Comparison of ENCODE assay signal across 28 mouse cellular contexts in the genomic region with DNA sequence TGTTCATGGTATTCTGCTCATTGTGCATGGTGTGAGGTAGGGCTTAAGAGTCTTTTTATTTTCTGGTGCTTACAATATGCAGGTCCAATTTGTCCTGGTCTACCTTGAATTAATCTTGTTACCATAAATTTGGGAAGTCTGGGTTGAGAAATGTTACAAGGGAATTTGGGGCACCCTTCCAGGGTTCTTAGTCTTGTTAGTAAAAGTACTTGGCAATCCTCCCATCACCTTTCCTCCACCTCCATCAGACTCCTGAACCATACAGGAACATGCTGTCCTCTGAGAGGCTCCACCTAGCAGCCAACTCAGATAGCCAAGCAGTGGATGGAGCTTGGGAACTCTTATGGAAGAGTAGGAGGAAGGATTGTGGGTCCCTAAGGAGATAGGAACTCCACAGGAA. TPM values are rescaled to one million over a fixed set of nuclear protein-coding genes. Genes with fewer than 3 reads are reported as not detected.
"Had no signal": no experiment of that assay in that cellular context is flagged by ENCODE, and none has a peak within 500 bp of the region (broad histone marks: within the 10 kb centered on the region; RNA-seq: fewer than 3 reads in every experiment).

No protein-coding gene starts in this region.

- H3K4me3 ChIP-seq: embryonic facial prominence, embryonic 10.5 days; embryonic facial prominence, embryonic 12.5 days; embryonic facial prominence, embryonic 13.5 days; embryonic facial prominence, embryonic 15.5 days; erythroblast, embryonic 14.5 days; forebrain, embryonic 10.5 days; forebrain, embryonic 12.5 days; forebrain, embryonic 13.5 days; forebrain, embryonic 15.5 days; gastrocnemius, adult 2 months had no signal

- DNase-seq: cerebellum, adult 2 months; cerebellum, adult 8-10 months; cerebellum, adult 9-10 months; cerebellum, adult 9-11 months; cerebellum, postnatal 10 days; cerebellum, postnatal 14 days; cerebellum, postnatal 25 days; cerebellum, postnatal 36 days; embryo, embryonic 11 days; forebrain, postnatal 0 days; gastrocnemius, adult 2 months; gastrocnemius, postnatal 10 days; gastrocnemius, postnatal 14 days; gastrocnemius, postnatal 25 days; gastrocnemius, postnatal 36 days; heart, adult 18-20 months had no signal

- H3K36me3 ChIP-seq: embryonic facial prominence, embryonic 10.5 days; embryonic facial prominence, embryonic 12.5 days; embryonic facial prominence, embryonic 13.5 days; embryonic facial prominence, embryonic 15.5 days; forebrain, embryonic 10.5 days; forebrain, embryonic 12.5 days; forebrain, embryonic 15.5 days had no signal

- H3K9ac ChIP-seq: embryonic facial prominence, embryonic 12.5 days; embryonic facial prominence, embryonic 13.5 days; embryonic facial prominence, embryonic 15.5 days; forebrain, embryonic 12.5 days; forebrain, embryonic 13.5 days; forebrain, embryonic 15.5 days; forebrain, postnatal 0 days had no signal

- H3K27ac ChIP-seq: embryonic facial prominence, embryonic 10.5 days; embryonic facial prominence, embryonic 12.5 days; embryonic facial prominence, embryonic 13.5 days; embryonic facial prominence, embryonic 15.5 days; forebrain, embryonic 10.5 days; forebrain, embryonic 12.5 days; forebrain, embryonic 13.5 days; forebrain, embryonic 15.5 days had no signal

- H3K4me1 ChIP-seq: embryonic facial prominence, embryonic 10.5 days; embryonic facial prominence, embryonic 12.5 days; embryonic facial prominence, embryonic 13.5 days; embryonic facial prominence, embryonic 15.5 days; forebrain, embryonic 10.5 days; forebrain, embryonic 12.5 days; forebrain, embryonic 13.5 days; forebrain, embryonic 15.5 days had no signal

- H3K27me3 ChIP-seq: embryonic facial prominence, embryonic 12.5 days; forebrain, embryonic 13.5 days; forebrain, embryonic 15.5 days had no signal

RNA-seq across cellular contexts. Expression of a gene that starts 13.7 kb away (rescaled TPM):
- total RNA-seq: common myeloid progenitor, adult 5-6 weeks; gastrocnemius, postnatal 36 days; granulocyte monocyte progenitor cell, adult 5-6 weeks had no signal
- polyA plus RNA-seq: embryonic facial prominence, embryonic 11.5 days; erythroblast, embryonic 14.5 days; forebrain, embryonic 13.5 days had no signal
